Mouse (Mus musculus) stomach, postnatal 0 days (tissue): ENCODE measurements around the gene Bbs4. TPM values are rescaled to one million over a fixed set of nuclear protein-coding genes. Genes with fewer than 3 reads are reported as not detected.

ENCODE experiments used
- ATAC-seq: fragments of 200-750 bp; cut with Nextera tagmentation; 2 replicates; pipeline ENCODE4 v1.8.0; 2017; ENCODE audit not compliant: low FRiP score, low TSS enrichment
- DNase-seq: peaks from one replicate; pipeline ENCODE4 v3.0.0-alpha.2; 2016; ENCODE audit warnings: low spot score
- H3K27ac ChIP-seq: fragments of 300-500 bp; sonication (generic); replicated peaks from 2 replicates; pipeline ENCODE4 v1.5.1; 2014; ENCODE audit warnings: mild to moderate bottlenecking, control low read depth
- H3K27me3 ChIP-seq: fragments of 300-500 bp; sonication (generic); 2 replicates; pipeline ENCODE4 v1.6.1; 2014; ENCODE audit warnings: low read length; ENCODE audit not compliant: control insufficient read depth, insufficient read depth
- H3K36me3 ChIP-seq: fragments of 300-500 bp; sonication (generic); 2 replicates; pipeline ENCODE4 v1.6.1; 2014; ENCODE audit warnings: low read length, mixed read lengths; ENCODE audit not compliant: control insufficient read depth, insufficient read depth
- H3K4me1 ChIP-seq: fragments of 300-500 bp; sonication (generic); replicated peaks from 2 replicates; pipeline ENCODE4 v1.6.1; 2014; ENCODE audit warnings: antibody characterized with exemption; ENCODE audit not compliant: control insufficient read depth, insufficient read depth
- H3K4me2 ChIP-seq: fragments of 300-500 bp; sonication (generic); replicated peaks from 2 replicates; pipeline ENCODE4 v1.6.1; 2014; ENCODE audit warnings: low read depth, mild to moderate bottlenecking, control low read depth, moderate library complexity
- H3K4me3 ChIP-seq: fragments of 300-500 bp; sonication (generic); 2 replicates; pipeline ENCODE4 v1.5.1; 2014; ENCODE audit warnings: low read depth, low read length, control low read depth
- H3K9ac ChIP-seq: fragments of 300-500 bp; sonication (generic); 2 replicates; pipeline ENCODE4 v1.6.1; 2014; ENCODE audit warnings: mild to moderate bottlenecking, low read length, control low read depth, mixed read lengths
- H3K9me3 ChIP-seq: fragments of 300-500 bp; sonication (generic); 2 replicates; pipeline ENCODE4 v1.6.1; 2016; ENCODE audit warnings: low read length; ENCODE audit not compliant: control insufficient read depth
- CTCF ChIP-seq: IDR thresholded peaks from 2 replicates; pipeline ENCODE4 v1.5.1; 2016; ENCODE audit warnings: antibody characterized with exemption, low read depth, mild to moderate bottlenecking, moderate library complexity
- EP300 ChIP-seq: optimal IDR thresholded peaks from 2 replicates; pipeline ENCODE3; 2016; ENCODE audit warnings: antibody characterized with exemption
- WGBS: fragments of 180-500 bp; shearing (Covaris S2); extraction: QIAGEN DNeasy Blood & Tissue Kit; methylation state at CpG from one replicate; pipeline ENCODE4 v1.1.7; 2014; 5-methylcytosine and 5-hydroxymethylcytosine counted together
- polyA plus RNA-seq: library from polyadenylated mRNA; unstranded; fragments of >200 nt; fragmentation: Nextera tagmentation; extraction: Ambion mirVana; gene quantifications from 2 replicates; pipeline ENCODE4 v1.2.1, GENCODE M21; 2015

Bbs4 gene
- polyA plus RNA-seq: 6.2 and 6.7 TPM in 2 replicates

DNA sequence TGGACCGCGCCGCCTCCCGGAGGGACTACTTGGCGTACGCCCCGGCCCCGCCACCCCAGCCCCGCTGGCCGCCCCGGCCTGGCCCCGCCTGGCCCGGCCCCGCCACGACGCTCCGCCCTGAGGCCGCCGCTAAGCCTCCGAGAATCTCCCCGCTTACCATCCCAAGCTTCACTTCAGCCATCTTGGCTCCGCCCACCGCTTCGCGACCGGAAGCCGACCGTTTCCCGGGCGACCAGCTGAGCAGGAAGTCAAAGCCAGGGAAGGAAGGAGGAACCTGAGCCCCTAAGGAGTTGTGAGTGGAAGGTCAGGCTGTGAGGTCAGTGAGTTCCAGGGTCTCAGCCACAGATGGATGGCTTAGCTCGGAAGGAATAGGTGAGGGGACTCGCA, at the start of gene Bbs4:
Gene Bbs4 (minus strand): TSS at position 256 of the 387 bp plus-strand sequence.
- H3K4me3 ChIP-seq: peak within 1 kb of the TSS; percentile 70
- no peak for TF ChIP-seq CTCF
- no peak for TF ChIP-seq EP300
- no peaks in the 10 kb centered on the region for H3K9me3 ChIP-seq
- ATAC-seq: peak; percentile 96
- H3K4me1 ChIP-seq: no peaks in the 10 kb centered on the region
- WGBS: under 1% methylated on average over 30 of the region's 32 CpGs
- DNase-seq: peak; percentile 95
- H3K36me3 ChIP-seq: no peaks in the 10 kb centered on the region
- peak within 1 kb of the TSS; percentile 79 for H3K9ac ChIP-seq
- H3K27ac ChIP-seq: peak within 1 kb of the TSS; percentile 89
- no peaks in the 10 kb centered on the region for H3K27me3 ChIP-seq
- peak within 1 kb of the TSS; percentile 67 for H3K4me2 ChIP-seq

DNA sequence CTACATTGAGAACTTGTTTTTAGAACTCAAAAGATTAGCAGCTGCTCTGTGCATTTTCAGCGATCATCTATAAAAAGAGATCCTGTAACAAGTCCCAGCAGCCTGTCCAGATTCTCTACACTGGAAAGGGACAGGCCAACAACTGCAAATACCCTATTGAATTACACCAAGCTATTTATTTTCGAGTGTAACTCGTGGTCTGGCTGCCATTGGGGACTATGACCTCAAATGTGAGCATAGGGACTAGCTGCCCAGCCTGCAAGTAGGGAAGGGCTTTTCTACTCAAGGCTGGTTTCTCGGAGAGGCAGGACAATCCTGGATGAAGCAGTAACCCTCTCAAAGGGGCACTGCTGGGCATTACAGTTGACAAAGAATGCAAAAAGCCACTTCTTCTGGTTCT, 35.8 kb upstream of the Bbs4 start:
- no peaks in the 10 kb centered on the region for H3K9me3 ChIP-seq
- DNase-seq (no peak), ATAC-seq (no peak)
- 76% methylated on average over 4 of the region's 4 CpGs for WGBS
- H3K4me2 ChIP-seq: no peak overlapping the region
- H3K9ac ChIP-seq: no peak overlapping the region
- H3K4me3 ChIP-seq: no peak overlapping the region
- peaks cover 17% of the 10 kb centered on the region for H3K36me3 ChIP-seq
- no peak for TF ChIP-seq EP300
- TF ChIP-seq CTCF: no peak
- H3K27ac ChIP-seq: no peak overlapping the region
- H3K27me3 ChIP-seq: no peaks in the 10 kb centered on the region
- H3K4me1 ChIP-seq: no peaks in the 10 kb centered on the region

DNA sequence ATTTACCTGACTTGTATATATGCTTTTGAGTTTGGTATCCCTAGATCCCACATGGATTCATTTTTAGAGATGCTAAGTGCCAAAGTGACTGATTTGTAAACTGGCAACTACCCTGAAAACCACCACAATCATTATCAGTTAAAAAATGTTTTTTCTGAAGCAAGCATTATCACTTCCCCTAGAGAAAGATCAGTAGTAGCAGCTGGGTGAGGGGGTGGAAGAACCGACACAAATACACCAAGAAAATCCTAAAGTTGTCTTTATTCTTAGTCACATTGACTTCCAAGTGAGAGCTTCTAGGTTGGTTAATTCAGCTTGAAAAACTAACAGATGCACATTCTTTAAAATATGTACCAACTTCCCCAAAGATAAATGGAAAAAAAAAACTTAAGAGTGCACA, 35.0 kb upstream of the Bbs4 start:
- Histone ChIP-seq H3K27me3 (no peaks in the 10 kb centered on the region), H3K27ac (no peak overlapping the region), H3K4me2 (no peak overlapping the region), H3K36me3 (peaks cover 11% of the 10 kb centered on the region), H3K4me1 (no peaks in the 10 kb centered on the region), H3K9me3 (no peaks in the 10 kb centered on the region), H3K4me3 (no peak overlapping the region), H3K9ac (no peak overlapping the region)
- ATAC-seq: no peak
- no peak for DNase-seq
- WGBS: 76% methylated on average over 1 of the region's 1 CpGs
- TF ChIP-seq CTCF (no peak), EP300 (no peak)

- ATAC-seq: no peak
- no peak overlapping the region for H3K27ac ChIP-seq
- H3K9me3 ChIP-seq: no peaks in the 10 kb centered on the region
- TF ChIP-seq CTCF (no peak), EP300 (no peak)
- no peaks in the 10 kb centered on the region for H3K27me3 ChIP-seq
- no peak overlapping the region for H3K9ac ChIP-seq
- no peak for DNase-seq
- WGBS: 52% methylated on average over 3 of the region's 3 CpGs
- H3K4me2 ChIP-seq: no peak overlapping the region
- H3K4me3 ChIP-seq: no peak overlapping the region
- H3K4me1 ChIP-seq: no peaks in the 10 kb centered on the region
- H3K36me3 ChIP-seq: peaks cover 4% of the 10 kb centered on the region
Observed at GRCm38 (mm10) chr9:59387461-59387860, 34.2 kb upstream of the Bbs4 start.

DNA sequence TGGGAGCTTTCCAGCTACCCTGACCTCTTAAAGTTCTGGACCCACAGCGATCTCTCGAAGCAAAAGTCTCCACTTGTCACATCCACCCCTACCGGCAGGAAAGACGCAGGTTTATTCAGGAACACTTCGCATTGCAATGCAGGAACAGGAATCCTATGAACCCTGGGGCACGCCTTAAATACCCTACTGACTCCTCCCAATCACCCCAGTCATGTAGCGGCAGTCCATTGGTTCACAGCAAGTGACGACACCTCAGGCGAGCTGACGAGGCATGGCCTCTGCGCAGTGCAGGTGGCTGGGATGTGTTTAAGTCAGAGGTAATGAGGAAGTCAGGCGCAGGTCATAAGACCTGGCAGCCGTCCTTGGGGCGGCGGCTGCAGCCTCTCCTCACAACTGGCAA, 22.3 kb upstream of the Bbs4 start:
- Histone ChIP-seq H3K27me3 (no peaks in the 10 kb centered on the region), H3K4me1 (no peaks in the 10 kb centered on the region), H3K4me3 (no peak overlapping the region), H3K9me3 (no peaks in the 10 kb centered on the region), H3K36me3 (no peaks in the 10 kb centered on the region), H3K27ac (no peak overlapping the region), H3K9ac (no peak overlapping the region), H3K4me2 (no peak overlapping the region)
- TF ChIP-seq EP300 (no peak), CTCF (no peak)
- ATAC-seq: no peak
- WGBS: 88% methylated on average over 15 of the region's 15 CpGs
- DNase-seq: no peak

- no peak for ATAC-seq
- H3K9ac ChIP-seq: no peak overlapping the region
- DNase-seq: no peak
- H3K9me3 ChIP-seq: no peaks in the 10 kb centered on the region
- no peak overlapping the region for H3K4me2 ChIP-seq
- no peak overlapping the region for H3K4me3 ChIP-seq
- TF ChIP-seq CTCF: no peak
- TF ChIP-seq EP300: no peak
- 91% methylated on average over 9 of the region's 9 CpGs for WGBS
- no peak overlapping the region for H3K27ac ChIP-seq
- H3K4me1 ChIP-seq: no peaks in the 10 kb centered on the region
- no peaks in the 10 kb centered on the region for H3K27me3 ChIP-seq
- H3K36me3 ChIP-seq: no peaks in the 10 kb centered on the region
Observed at GRCm38 (mm10) chr9:59369646-59370045, 16.3 kb upstream of the Bbs4 start.
